Mouse (Mus musculus) embryonic facial prominence, embryonic 11.5 days (tissue): ENCODE measurements at regions not wholly inside any gene's neighbourhood (a gene's known extent, or its start where the extent isn't known, plus 50 kb on each side); places are given as distances from the start of the nearest gene placed in this dataset.
"Not testable (repeated sequence)": the region's sequence is repeated elsewhere in the genome, so short reads cannot be mapped to it uniquely, and the experiment has no call there.

Source experiments
- ATAC-seq: fragments of 200-750 bp; cut with Nextera tagmentation; replicated peaks from 2 replicates; pipeline ENCODE4 v1.8.0; 2017; ENCODE audit warnings: low read depth; ENCODE audit not compliant: insufficient number of reproducible peaks, low FRiP score, low TSS enrichment
- DNase-seq: peaks from one replicate; pipeline ENCODE4 v3.0.0-alpha.2; 2015; ENCODE audit warnings: low spot score
- H3K27ac ChIP-seq: fragments of 300-500 bp; sonication (generic); replicated peaks from 2 replicates; pipeline ENCODE4 v1.5.1; 2014; ENCODE audit warnings: mild to moderate bottlenecking, low read depth, low read length, control low read depth
- H3K27me3 ChIP-seq: fragments of 300-500 bp; sonication (generic); 2 replicates; pipeline ENCODE4 v1.6.1; 2014; ENCODE audit warnings: mild to moderate bottlenecking, low read length, moderate library complexity, mixed read lengths; ENCODE audit not compliant: control insufficient read depth, insufficient read depth
- H3K36me3 ChIP-seq: fragments of 300-500 bp; sonication (generic); replicated peaks from 2 replicates; pipeline ENCODE4 v1.6.1; 2014; ENCODE audit warnings: low read depth, mild to moderate bottlenecking, low read length, moderate library complexity, mixed read lengths; ENCODE audit not compliant: control insufficient read depth, insufficient read depth
- H3K4me1 ChIP-seq: fragments of 300-500 bp; sonication (generic); 2 replicates; pipeline ENCODE4 v1.6.1; 2014; ENCODE audit warnings: low read length, mixed read lengths; ENCODE audit not compliant: control insufficient read depth, insufficient read depth
- H3K4me2 ChIP-seq: fragments of 300-500 bp; sonication (generic); 2 replicates; pipeline ENCODE4 v1.6.1; 2014; ENCODE audit warnings: low read depth, mild to moderate bottlenecking, control low read depth, low read length, moderate library complexity
- H3K4me3 ChIP-seq: fragments of 300-500 bp; sonication (generic); 2 replicates; pipeline ENCODE4 v1.5.1; 2014; ENCODE audit warnings: low read depth, low read length, control low read depth
- H3K9ac ChIP-seq: fragments of 300-500 bp; sonication (generic); replicated peaks from 2 replicates; pipeline ENCODE4 v1.6.1; 2014; ENCODE audit warnings: mild to moderate bottlenecking, control low read depth, low read length
- H3K9me3 ChIP-seq: fragments of 300-500 bp; sonication (generic); replicated peaks from 2 replicates; pipeline ENCODE4 v1.6.1; 2016; ENCODE audit warnings: mild to moderate bottlenecking, low read length, inconsistent platforms, mixed read lengths; ENCODE audit not compliant: control insufficient read depth
- WGBS: fragments of 180-500 bp; shearing (Covaris S2); extraction: QIAGEN DNeasy Blood & Tissue Kit; methylation state at CpG from one replicate; pipeline ENCODE4 v1.1.7; 2014; 5-methylcytosine and 5-hydroxymethylcytosine counted together

- WGBS: 59% methylated on average over 2 of the region's 2 CpGs
- H3K4me1 ChIP-seq: no peaks in the 10 kb centered on the region
- no peaks in the 10 kb centered on the region for H3K27me3 ChIP-seq
- H3K4me2 ChIP-seq: no peak overlapping the region
- DNase-seq (no peak), ATAC-seq (no peak)
- H3K4me3 ChIP-seq: no peak overlapping the region
- no peak overlapping the region for H3K9ac ChIP-seq
- H3K9me3 ChIP-seq: no peaks in the 10 kb centered on the region
- H3K36me3 ChIP-seq: no peaks in the 10 kb centered on the region
- H3K27ac ChIP-seq: no peak overlapping the region
Observed at GRCm38 (mm10) chr3:21955681-21956080, 120.8 kb upstream of the Tbl1xr1 start.

GRCm38 (mm10) chr3:21957105-21957504, 119.3 kb upstream of the Tbl1xr1 start:
- not testable (repeated sequence) for ATAC-seq, H3K4me1 ChIP-seq, H3K9me3 ChIP-seq, H3K4me3 ChIP-seq, H3K27me3 ChIP-seq, H3K4me2 ChIP-seq, H3K27ac ChIP-seq, DNase-seq, H3K36me3 ChIP-seq, H3K9ac ChIP-seq
- 67% methylated on average over 6 of the region's 6 CpGs for WGBS

- H3K4me1 ChIP-seq: no peaks in the 10 kb centered on the region
- no peak for DNase-seq
- H3K4me2 ChIP-seq: no peak overlapping the region
- H3K36me3 ChIP-seq: no peaks in the 10 kb centered on the region
- 81% methylated on average over 6 of the region's 6 CpGs for WGBS
- H3K4me3 ChIP-seq: no peak overlapping the region
- ATAC-seq: no peak
- no peak overlapping the region for H3K27ac ChIP-seq
- H3K9me3 ChIP-seq: no peaks in the 10 kb centered on the region
- no peak overlapping the region for H3K9ac ChIP-seq
- no peaks in the 10 kb centered on the region for H3K27me3 ChIP-seq
Observed at GRCm38 (mm10) chr3:21958595-21959286, 117.7 kb upstream of the Tbl1xr1 start.

GRCm38 (mm10) chr3:21961091-21961490, 115.4 kb upstream of the Tbl1xr1 start:
- ATAC-seq (no peak), DNase-seq (no peak)
- WGBS: 77% methylated on average over 6 of the region's 6 CpGs
- H3K27me3 ChIP-seq: no peaks in the 10 kb centered on the region
- H3K4me1 ChIP-seq: no peaks in the 10 kb centered on the region
- H3K36me3 ChIP-seq: no peaks in the 10 kb centered on the region
- no peaks in the 10 kb centered on the region for H3K9me3 ChIP-seq
- H3K4me2 ChIP-seq: no peak overlapping the region
- H3K9ac ChIP-seq: no peak overlapping the region
- no peak overlapping the region for H3K27ac ChIP-seq
- H3K4me3 ChIP-seq: no peak overlapping the region

- no peak for DNase-seq
- no peak for ATAC-seq
- H3K27me3 ChIP-seq: no peaks in the 10 kb centered on the region
Observed at GRCm38 (mm10) chr3:21961746-21962145, 114.7 kb upstream of the Tbl1xr1 start.

GRCm38 (mm10) chr3:21962360-21962782, 114.1 kb upstream of the Tbl1xr1 start:
- Histone ChIP-seq H3K27me3 (no peaks in the 10 kb centered on the region), H3K4me3 (no peak overlapping the region), H3K9me3 (no peaks in the 10 kb centered on the region), H3K4me1 (no peaks in the 10 kb centered on the region), H3K36me3 (no peaks in the 10 kb centered on the region), H3K4me2 (no peak overlapping the region), H3K27ac (no peak overlapping the region), H3K9ac (no peak overlapping the region)
- ATAC-seq (no peak), DNase-seq (no peak)
- 46% methylated on average over 7 of the region's 7 CpGs for WGBS

More at GRCm38 (mm10) chr3:21961746-21962145, 114.7 kb upstream of the Tbl1xr1 start:
- Histone ChIP-seq H3K9me3 (no peaks in the 10 kb centered on the region), H3K4me3 (no peak overlapping the region), H3K27ac (no peak overlapping the region), H3K9ac (no peak overlapping the region), H3K4me1 (no peaks in the 10 kb centered on the region), H3K4me2 (no peak overlapping the region), H3K36me3 (no peaks in the 10 kb centered on the region)
- 89% methylated on average over 5 of the region's 5 CpGs for WGBS

GRCm38 (mm10) chr3:21962921-21963732, 113.3 kb upstream of the Tbl1xr1 start:
- Histone ChIP-seq H3K36me3 (no peaks in the 10 kb centered on the region), H3K4me3 (no peak overlapping the region), H3K9me3 (no peaks in the 10 kb centered on the region), H3K27me3 (no peaks in the 10 kb centered on the region), H3K27ac (no peak overlapping the region), H3K4me2 (no peak overlapping the region), H3K4me1 (no peaks in the 10 kb centered on the region), H3K9ac (no peak overlapping the region)
- DNase-seq (peak; percentile 33), ATAC-seq (no peak)
- WGBS: 34% methylated on average over 7 of the region's 7 CpGs

- Histone ChIP-seq H3K27ac (no peak overlapping the region), H3K9me3 (no peaks in the 10 kb centered on the region), H3K36me3 (no peaks in the 10 kb centered on the region), H3K9ac (no peak overlapping the region), H3K27me3 (no peaks in the 10 kb centered on the region), H3K4me1 (no peaks in the 10 kb centered on the region), H3K4me2 (no peak overlapping the region), H3K4me3 (no peak overlapping the region)
- ATAC-seq (no peak), DNase-seq (no peak)
- WGBS: 93% methylated on average over 1 of the region's 1 CpGs
Observed at GRCm38 (mm10) chr3:21963733-21964351, 112.6 kb upstream of the Tbl1xr1 start.
